Mouse (Mus musculus): ENCODE results near the gene Tfec. TPM values are rescaled to one million over a fixed set of nuclear protein-coding genes. Genes with fewer than 3 reads are reported as not detected.

Tfec gene
- polyA plus RNA-seq, 1 experiment from 2014 or later: 0.59 TPM

DNA sequence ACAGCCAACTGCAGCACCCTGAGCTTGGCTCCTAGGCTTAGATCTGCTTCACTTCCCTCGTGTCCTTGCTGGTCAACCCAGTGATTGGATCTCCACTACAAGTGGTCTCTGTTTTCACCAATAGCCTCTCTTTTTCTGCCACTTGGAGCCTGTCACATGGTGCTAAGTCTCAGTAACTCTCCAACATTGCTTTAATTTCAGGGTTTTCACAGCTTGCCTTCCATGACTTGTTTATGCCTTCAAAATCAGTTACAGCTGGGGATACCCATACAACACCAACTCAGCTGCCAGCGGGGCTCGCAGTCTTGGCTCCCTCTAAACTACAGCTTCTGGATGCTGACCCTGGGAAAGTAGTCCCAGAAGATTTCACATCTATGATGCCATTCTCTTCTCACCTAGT is 113.1 kb downstream of the Tfec start:
- Histone ChIP-seq H3K9ac (no peak overlapping the region), H3K4me1 (no peaks in the 10 kb centered on the region), H3K27ac (no peak overlapping the region), H3K36me3 (no peaks in the 10 kb centered on the region), H3K9me3 (no peaks in the 10 kb centered on the region), H3K4me2 (no peak overlapping the region), H3K27me3 (no peaks in the 10 kb centered on the region), H3K4me3 (no peak overlapping the region)
- ATAC-seq (ENCODE audit: insufficient number of reproducible peaks, insufficient read depth, low FRiP score, low TSS enrichment, low read depth): no peak
- WGBS: 42% methylated on average over 3 of the region's 3 CpGs

Other genes with a start within 250 kb of the Tfec start
- 63.5 and 76.4 TPM in 2 replicates for gene Tes, start 166.7 kb upstream of the Tfec start, polyA plus RNA-seq (2015; fragmentation: Nextera tagmentation; extraction: Ambion mirVana)

Measured in embryonic facial prominence, embryonic 13.5 days (tissue).